Mouse (Mus musculus) bone marrow macrophage, adult 2 months (primary cell): Measurements from ENCODE around the gene Adcyap1r1.

Experiments used
- CTCF ChIP-seq: IDR thresholded peaks from 2 replicates; pipeline ENCODE4 v1.5.1; 2012; ENCODE audit warnings: low read depth, mild to moderate bottlenecking, low read length, moderate library complexity
- POLR2A ChIP-seq: IDR thresholded peaks from 2 replicates; pipeline ENCODE4 v1.6.1; 2012; ENCODE audit warnings: mild to moderate bottlenecking, low read depth, low read length, borderline replicate concordance

GRCm38 (mm10) chr6:55432121-55432520 is 19.7 kb upstream of the Adcyap1r1 start:
- TF ChIP-seq POLR2A (no peak), CTCF (no peak)
